Mouse (Mus musculus): ENCODE results near the gene Cdc20b. TPM values are rescaled to one million over a fixed set of nuclear protein-coding genes. Genes with fewer than 3 reads are reported as not detected.
A peak's percentile ranks its signal among the peaks of the same experiment; 100 is the strongest.

Gene Cdc20b
- polyA plus RNA-seq, 1 experiment from 2014 or later: not detected

DNA sequence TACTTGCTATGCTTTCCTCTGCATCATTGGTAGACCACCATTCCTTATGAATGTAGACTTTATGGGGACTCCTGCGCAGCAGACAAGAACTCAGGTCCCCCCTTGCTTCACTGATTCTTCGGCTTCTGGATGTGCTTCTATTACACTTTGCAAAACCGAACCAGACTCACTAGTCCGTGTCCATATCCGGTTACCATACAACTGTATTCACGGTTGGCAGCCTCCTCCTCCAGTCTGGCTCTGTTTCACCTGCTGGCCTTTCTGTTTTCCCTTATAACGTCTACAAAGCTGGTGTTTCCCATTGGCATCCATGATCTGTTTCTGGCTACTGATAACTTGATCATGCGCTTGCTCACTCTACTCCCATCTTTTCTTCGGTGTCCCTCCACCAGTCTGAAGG, 29.6 kb downstream of the Cdc20b start:
- ATAC-seq (ENCODE audit: low FRiP score, low TSS enrichment): peak; percentile 72; the same call in 1 of the 2 replicates
- Histone ChIP-seq H3K27me3 (ENCODE audit: control insufficient read depth, insufficient read depth, low read length) (no peaks in the 10 kb centered on the region), H3K4me1 (ENCODE audit: control insufficient read depth, insufficient read depth, low read length) (no peaks in the 10 kb centered on the region), H3K4me2 (replicated peaks; ENCODE audit: low read depth, low read length) (no peak overlapping the region), H3K9ac (ENCODE audit: low read depth, low read length) (no peak overlapping the region), H3K4me3 (ENCODE audit: low read length) (no peak overlapping the region), H3K9me3 (ENCODE audit: control insufficient read depth, low read length) (no peaks in the 10 kb centered on the region), H3K27ac (ENCODE audit: low read depth, low read length) (no peak overlapping the region), H3K36me3 (ENCODE audit: control insufficient read depth, insufficient read depth, low read length) (no peaks in the 10 kb centered on the region)
- 52% methylated on average over 9 of the region's 9 CpGs for WGBS

DNA sequence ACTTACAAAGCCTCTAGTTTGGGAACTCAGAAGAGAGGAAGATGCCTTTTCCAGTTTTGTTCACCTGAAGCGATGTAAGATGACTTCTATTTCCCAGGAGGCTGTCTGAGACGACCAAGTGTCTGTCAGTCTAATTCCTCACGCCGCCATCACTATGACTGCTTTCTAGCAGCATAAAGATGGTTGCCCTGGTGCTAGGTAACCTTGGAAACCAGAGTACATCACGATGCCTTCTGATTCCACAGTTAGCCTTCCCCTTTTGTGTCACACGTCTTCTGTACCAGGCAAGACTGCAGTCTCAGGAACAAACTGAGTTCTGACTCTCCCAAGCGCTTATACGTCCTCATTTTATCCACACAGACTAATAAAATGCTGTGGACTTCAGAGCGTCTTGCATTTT, 44.1 kb downstream of the Cdc20b start:
- Histone ChIP-seq H3K4me2 (replicated peaks; ENCODE audit: low read depth, low read length) (no peak overlapping the region), H3K9me3 (ENCODE audit: control insufficient read depth, low read length) (no peaks in the 10 kb centered on the region), H3K27ac (ENCODE audit: low read depth, low read length) (no peak overlapping the region), H3K36me3 (ENCODE audit: control insufficient read depth, insufficient read depth, low read length) (no peaks in the 10 kb centered on the region), H3K27me3 (ENCODE audit: control insufficient read depth, insufficient read depth, low read length) (no peaks in the 10 kb centered on the region), H3K9ac (ENCODE audit: low read depth, low read length) (no peak overlapping the region), H3K4me1 (ENCODE audit: control insufficient read depth, insufficient read depth, low read length) (no peaks in the 10 kb centered on the region), H3K4me3 (ENCODE audit: low read length) (no peak overlapping the region)
- 87% methylated on average over 9 of the region's 9 CpGs for whole genome bisulfite sequencing
- ATAC-seq (ENCODE audit: low FRiP score, low TSS enrichment): no peak

DNA sequence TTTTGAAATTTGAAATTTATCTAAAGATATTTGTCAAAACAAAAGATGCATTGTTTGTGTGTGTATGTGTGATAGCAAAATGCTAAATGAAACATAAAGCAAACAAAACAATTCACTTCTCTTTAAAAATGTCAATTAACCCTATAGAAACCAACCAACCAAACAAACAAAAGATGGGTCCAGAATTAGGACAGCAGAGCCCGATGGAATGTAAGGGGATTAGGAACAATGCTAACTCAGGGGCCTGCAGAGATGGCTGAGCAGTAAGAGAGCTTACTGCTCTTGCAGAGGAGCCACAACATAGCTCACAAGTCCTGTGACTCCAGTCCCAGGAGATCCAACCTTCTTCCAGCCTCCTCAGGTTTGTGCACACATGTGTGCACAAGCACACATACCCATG, 47.2 kb downstream of the Cdc20b start:
- Histone ChIP-seq H3K4me2 (replicated peaks; ENCODE audit: low read depth, low read length) (no peak overlapping the region), H3K4me3 (ENCODE audit: low read length) (no peak overlapping the region), H3K27ac (ENCODE audit: low read depth, low read length) (no peak overlapping the region), H3K4me1 (ENCODE audit: control insufficient read depth, insufficient read depth, low read length) (no peaks in the 10 kb centered on the region), H3K27me3 (ENCODE audit: control insufficient read depth, insufficient read depth, low read length) (no peaks in the 10 kb centered on the region), H3K36me3 (ENCODE audit: control insufficient read depth, insufficient read depth, low read length) (no peaks in the 10 kb centered on the region), H3K9ac (ENCODE audit: low read depth, low read length) (no peak overlapping the region), H3K9me3 (ENCODE audit: control insufficient read depth, low read length) (no peaks in the 10 kb centered on the region)
- 77% methylated on average over 1 of the region's 1 CpGs for WGBS
- no peak for ATAC-seq (ENCODE audit: low FRiP score, low TSS enrichment)

DNA sequence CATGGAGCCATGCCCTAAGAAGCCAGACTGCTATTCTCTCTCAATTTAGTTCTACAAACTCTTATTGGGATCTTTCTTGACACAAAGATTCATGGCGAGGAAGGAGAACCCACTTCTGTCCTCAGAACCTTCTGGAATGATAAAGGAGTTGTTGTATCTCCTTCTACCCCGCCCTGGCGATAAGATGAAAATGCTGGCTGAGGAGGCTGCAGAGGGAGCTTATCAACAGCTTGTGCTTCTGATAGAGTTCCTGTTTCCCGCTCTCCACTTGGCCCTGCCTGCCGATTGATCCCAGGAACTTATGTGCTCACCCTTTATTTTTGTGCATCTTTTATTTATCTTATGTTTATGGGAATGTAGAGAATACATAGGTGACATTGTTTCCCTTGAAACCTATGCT, 49.8 kb downstream of the Cdc20b start:
- no peaks in the 10 kb centered on the region for H3K9me3 ChIP-seq (ENCODE audit: control insufficient read depth, low read length)
- H3K27ac ChIP-seq (ENCODE audit: low read depth, low read length): no peak overlapping the region
- no peaks in the 10 kb centered on the region for H3K36me3 ChIP-seq (ENCODE audit: control insufficient read depth, insufficient read depth, low read length)
- H3K4me2 ChIP-seq (replicated peaks; ENCODE audit: low read depth, low read length): no peak overlapping the region
- no peak for ATAC-seq (ENCODE audit: low FRiP score, low TSS enrichment)
- H3K4me1 ChIP-seq (ENCODE audit: control insufficient read depth, insufficient read depth, low read length): no peaks in the 10 kb centered on the region
- WGBS: 82% methylated on average over 5 of the region's 5 CpGs
- H3K4me3 ChIP-seq (ENCODE audit: low read length): no peak overlapping the region
- no peaks in the 10 kb centered on the region for H3K27me3 ChIP-seq (ENCODE audit: control insufficient read depth, insufficient read depth, low read length)
- no peak overlapping the region for H3K9ac ChIP-seq (ENCODE audit: low read depth, low read length)

DNA sequence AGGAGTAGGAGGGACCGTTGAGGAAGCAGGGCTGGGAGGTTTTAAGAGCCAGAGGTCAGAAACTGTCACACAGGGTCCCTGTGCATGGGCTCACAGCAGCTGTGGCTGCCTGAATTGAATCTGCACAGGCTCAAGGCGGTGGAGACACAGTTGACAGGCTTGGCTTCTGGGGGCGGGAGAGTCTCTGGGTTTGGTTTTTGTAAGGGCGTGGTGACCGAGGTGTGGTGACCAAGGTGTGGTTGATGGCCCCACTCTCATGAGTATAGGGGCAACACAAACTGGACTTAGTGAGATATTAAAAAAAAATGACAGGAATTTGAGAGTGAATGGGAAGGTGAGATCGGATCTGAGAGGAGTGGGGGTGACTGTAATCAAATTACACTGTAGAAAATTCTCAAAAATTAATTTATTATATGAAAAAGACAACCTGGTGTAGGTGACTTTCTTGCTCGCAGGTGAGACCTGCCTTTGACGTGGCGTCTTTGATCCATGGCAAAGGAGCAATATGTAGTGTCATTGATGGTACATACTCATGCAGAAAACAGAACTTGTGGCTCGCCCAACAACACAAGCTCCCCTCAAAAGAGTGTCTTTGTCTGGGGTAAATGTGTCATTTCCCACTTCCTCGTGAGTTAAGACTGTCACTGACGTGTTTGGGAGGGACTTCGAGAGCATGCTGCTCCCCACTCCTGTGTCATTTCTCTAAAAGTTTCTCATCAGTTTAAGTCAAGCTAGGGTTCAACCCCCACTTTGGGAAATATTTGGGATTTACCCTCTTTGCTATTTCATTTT, 52.5 kb downstream of the Cdc20b start:
- H3K27me3 ChIP-seq (ENCODE audit: control insufficient read depth, insufficient read depth, low read length): no peaks in the 10 kb centered on the region
- H3K4me3 ChIP-seq (ENCODE audit: low read length): no peak overlapping the region
- no peaks in the 10 kb centered on the region for H3K4me1 ChIP-seq (ENCODE audit: control insufficient read depth, insufficient read depth, low read length)
- no peak overlapping the region for H3K4me2 ChIP-seq (replicated peaks; ENCODE audit: low read depth, low read length)
- no peak overlapping the region for H3K9ac ChIP-seq (ENCODE audit: low read depth, low read length)
- ATAC-seq (ENCODE audit: low FRiP score, low TSS enrichment): no peak
- no peaks in the 10 kb centered on the region for H3K9me3 ChIP-seq (ENCODE audit: control insufficient read depth, low read length)
- H3K36me3 ChIP-seq (ENCODE audit: control insufficient read depth, insufficient read depth, low read length): no peaks in the 10 kb centered on the region
- no peak overlapping the region for H3K27ac ChIP-seq (ENCODE audit: low read depth, low read length)
- 82% methylated on average over 13 of the region's 13 CpGs for WGBS

DNA sequence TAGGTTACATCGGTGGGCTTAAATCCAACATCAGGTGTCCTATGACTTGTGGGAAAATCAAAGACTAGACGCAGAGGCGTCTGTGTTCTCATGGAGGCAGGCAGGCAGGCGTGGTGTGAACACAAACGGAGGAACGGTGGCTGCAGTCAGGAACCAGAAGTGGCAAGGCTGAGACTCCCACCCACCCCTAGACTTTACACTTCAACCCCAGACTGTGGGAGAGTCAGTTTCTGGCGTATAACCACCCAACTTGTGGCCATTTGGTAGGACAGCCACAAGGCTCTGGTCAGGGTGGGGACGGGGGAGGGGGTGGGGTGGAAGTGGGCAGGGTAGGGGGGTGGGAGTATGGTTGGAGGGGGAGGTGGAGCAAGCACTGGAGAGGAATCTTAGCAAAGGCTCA, 55.6 kb downstream of the Cdc20b start:
- Histone ChIP-seq H3K9ac (ENCODE audit: low read depth, low read length) (no peak overlapping the region), H3K36me3 (ENCODE audit: control insufficient read depth, insufficient read depth, low read length) (no peaks in the 10 kb centered on the region), H3K4me2 (replicated peaks; ENCODE audit: low read depth, low read length) (no peak overlapping the region), H3K27ac (ENCODE audit: low read depth, low read length) (no peak overlapping the region), H3K4me1 (ENCODE audit: control insufficient read depth, insufficient read depth, low read length) (no peaks in the 10 kb centered on the region), H3K9me3 (ENCODE audit: control insufficient read depth, low read length) (no peaks in the 10 kb centered on the region), H3K27me3 (ENCODE audit: control insufficient read depth, insufficient read depth, low read length) (no peaks in the 10 kb centered on the region), H3K4me3 (ENCODE audit: low read length) (no peak overlapping the region)
- no peak for ATAC-seq (ENCODE audit: low FRiP score, low TSS enrichment)
- 20% methylated on average over 8 of the region's 8 CpGs for WGBS

DNA sequence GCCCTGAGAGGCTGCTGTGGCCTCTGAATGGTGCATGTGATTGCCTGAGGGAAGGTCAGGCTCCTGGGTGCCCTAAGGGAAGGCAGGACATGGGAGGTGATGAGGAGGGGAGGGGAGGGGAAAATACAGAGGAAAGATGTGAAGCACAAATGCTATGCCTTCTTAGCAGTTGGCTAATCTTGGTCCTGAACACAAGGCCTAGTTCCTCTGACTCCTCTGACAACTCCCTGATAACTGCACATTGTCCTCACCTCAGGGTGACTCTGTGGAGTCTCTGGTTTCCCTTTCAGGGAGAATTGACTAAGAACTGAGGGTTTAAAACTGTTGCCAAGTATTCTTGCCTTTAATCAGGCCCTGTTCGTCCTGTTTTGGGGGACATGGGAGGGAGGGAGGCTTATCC, 59.7 kb downstream of the Cdc20b start:
- no peaks in the 10 kb centered on the region for H3K27me3 ChIP-seq (ENCODE audit: control insufficient read depth, insufficient read depth, low read length)
- no peak overlapping the region for H3K4me2 ChIP-seq (replicated peaks; ENCODE audit: low read depth, low read length)
- ATAC-seq (ENCODE audit: low FRiP score, low TSS enrichment): no peak
- no peaks in the 10 kb centered on the region for H3K9me3 ChIP-seq (ENCODE audit: control insufficient read depth, low read length)
- H3K27ac ChIP-seq (ENCODE audit: low read depth, low read length): no peak overlapping the region
- no peak overlapping the region for H3K4me3 ChIP-seq (ENCODE audit: low read length)
- no peak overlapping the region for H3K9ac ChIP-seq (ENCODE audit: low read depth, low read length)
- WGBS: 56% methylated on average over 1 of the region's 1 CpGs
- H3K36me3 ChIP-seq (ENCODE audit: control insufficient read depth, insufficient read depth, low read length): no peaks in the 10 kb centered on the region
- H3K4me1 ChIP-seq (ENCODE audit: control insufficient read depth, insufficient read depth, low read length): no peaks in the 10 kb centered on the region

DNA sequence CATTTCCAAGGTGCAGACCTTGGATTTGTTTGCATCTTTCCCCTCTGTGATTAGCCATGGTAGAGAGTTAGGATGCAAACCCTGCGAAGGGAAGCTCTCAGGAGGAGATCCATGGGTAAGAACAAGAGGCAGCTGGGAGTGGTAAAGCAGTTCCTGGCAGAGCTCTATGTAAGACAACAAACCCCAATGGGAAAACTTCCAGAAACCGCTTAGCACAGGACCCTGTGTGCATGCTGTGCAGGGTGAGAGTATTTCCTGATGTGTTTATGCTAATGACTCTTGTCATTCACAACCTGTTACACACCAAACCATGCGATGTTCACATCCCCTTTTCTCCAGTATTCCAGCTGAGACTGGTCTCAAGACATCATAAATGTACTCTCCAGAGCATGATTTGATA, 62.1 kb downstream of the Cdc20b start:
- ATAC-seq (ENCODE audit: low FRiP score, low TSS enrichment): no peak

DNA sequence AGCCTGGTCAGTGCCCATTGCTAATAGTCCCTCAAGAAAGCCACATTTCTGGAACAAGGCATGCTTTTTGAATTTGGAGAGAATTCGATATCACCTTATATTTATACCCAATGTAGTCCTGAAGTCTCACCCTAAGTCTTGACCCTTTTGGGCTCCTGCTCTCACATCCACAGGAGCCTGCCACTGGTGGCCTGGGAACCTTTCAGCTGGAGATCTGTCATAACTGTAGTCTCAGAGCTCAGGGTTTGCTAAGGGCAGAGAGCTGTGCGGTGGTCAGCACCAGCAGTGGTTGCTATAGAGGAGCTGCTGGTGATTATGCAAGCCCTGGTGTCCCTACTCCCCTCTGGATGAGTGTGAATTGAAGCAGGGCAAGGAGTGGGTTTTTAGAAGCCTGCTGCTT, 63.5 kb downstream of the Cdc20b start:
- no peak overlapping the region for H3K4me3 ChIP-seq (ENCODE audit: low read length)
- H3K36me3 ChIP-seq (ENCODE audit: control insufficient read depth, insufficient read depth, low read length): no peaks in the 10 kb centered on the region
- H3K27me3 ChIP-seq (ENCODE audit: control insufficient read depth, insufficient read depth, low read length): no peaks in the 10 kb centered on the region
- H3K9me3 ChIP-seq (ENCODE audit: control insufficient read depth, low read length): no peaks in the 10 kb centered on the region
- no peak for ATAC-seq (ENCODE audit: low FRiP score, low TSS enrichment)
- H3K9ac ChIP-seq (ENCODE audit: low read depth, low read length): no peak overlapping the region
- WGBS: 86% methylated on average over 2 of the region's 2 CpGs
- no peak overlapping the region for H3K4me2 ChIP-seq (replicated peaks; ENCODE audit: low read depth, low read length)
- no peak overlapping the region for H3K27ac ChIP-seq (ENCODE audit: low read depth, low read length)
- H3K4me1 ChIP-seq (ENCODE audit: control insufficient read depth, insufficient read depth, low read length): no peaks in the 10 kb centered on the region

More for the DNA sequence above, 62.1 kb downstream of the Cdc20b start:
- no peaks in the 10 kb centered on the region for H3K27me3 ChIP-seq (ENCODE audit: control insufficient read depth, insufficient read depth, low read length)
- no peaks in the 10 kb centered on the region for H3K9me3 ChIP-seq (ENCODE audit: control insufficient read depth, low read length)
- H3K4me3 ChIP-seq (ENCODE audit: low read length): no peak overlapping the region
- no peak overlapping the region for H3K9ac ChIP-seq (ENCODE audit: low read depth, low read length)
- H3K36me3 ChIP-seq (ENCODE audit: control insufficient read depth, insufficient read depth, low read length): no peaks in the 10 kb centered on the region
- H3K4me1 ChIP-seq (ENCODE audit: control insufficient read depth, insufficient read depth, low read length): no peaks in the 10 kb centered on the region
- H3K4me2 ChIP-seq (replicated peaks; ENCODE audit: low read depth, low read length): no peak overlapping the region
- WGBS: 88% methylated on average over 3 of the region's 3 CpGs
- no peak overlapping the region for H3K27ac ChIP-seq (ENCODE audit: low read depth, low read length)
